Mouse (Mus musculus): ENCODE data around the gene Slc39a9. TPM values are rescaled to one million over a fixed set of nuclear protein-coding genes. Genes with fewer than 3 reads are reported as not detected.

Gene Slc39a9
- polyA plus RNA-seq, 1 experiment from 2014 or later = 14.9 TPM

- 51% methylated on average over 2 of the region's 2 CpGs for WGBS
- Histone ChIP-seq H3K4me3 (ENCODE audit: low read depth, low read length) (no peak overlapping the region), H3K9ac (replicated peaks; ENCODE audit: low read depth) (no peak overlapping the region), H3K27me3 (replicated peaks; ENCODE audit: insufficient read depth, low read length) (no peaks in the 10 kb centered on the region), H3K9me3 (ENCODE audit: low read length) (no peaks in the 10 kb centered on the region), H3K27ac (ENCODE audit: low read length) (no peak overlapping the region), H3K36me3 (ENCODE audit: insufficient read depth, low read length) (no peaks in the 10 kb centered on the region), H3K4me1 (ENCODE audit: insufficient read depth, low read depth, low read length) (no peaks in the 10 kb centered on the region), H3K4me2 (replicated peaks; ENCODE audit: low read depth, low read length) (no peak overlapping the region)
- DNase-seq (ENCODE audit: low spot score) (no peak), ATAC-seq (no peak)
- TF ChIP-seq EP300 (IDR thresholded peaks at IDR 0.05) (no peak), CTCF (IDR thresholded peaks at IDR 0.05) (peak; percentile 61)
Observed at GRCm38 (mm10) chr12:80728814-80729213, 85.1 kb downstream of the Slc39a9 start.

DNA sequence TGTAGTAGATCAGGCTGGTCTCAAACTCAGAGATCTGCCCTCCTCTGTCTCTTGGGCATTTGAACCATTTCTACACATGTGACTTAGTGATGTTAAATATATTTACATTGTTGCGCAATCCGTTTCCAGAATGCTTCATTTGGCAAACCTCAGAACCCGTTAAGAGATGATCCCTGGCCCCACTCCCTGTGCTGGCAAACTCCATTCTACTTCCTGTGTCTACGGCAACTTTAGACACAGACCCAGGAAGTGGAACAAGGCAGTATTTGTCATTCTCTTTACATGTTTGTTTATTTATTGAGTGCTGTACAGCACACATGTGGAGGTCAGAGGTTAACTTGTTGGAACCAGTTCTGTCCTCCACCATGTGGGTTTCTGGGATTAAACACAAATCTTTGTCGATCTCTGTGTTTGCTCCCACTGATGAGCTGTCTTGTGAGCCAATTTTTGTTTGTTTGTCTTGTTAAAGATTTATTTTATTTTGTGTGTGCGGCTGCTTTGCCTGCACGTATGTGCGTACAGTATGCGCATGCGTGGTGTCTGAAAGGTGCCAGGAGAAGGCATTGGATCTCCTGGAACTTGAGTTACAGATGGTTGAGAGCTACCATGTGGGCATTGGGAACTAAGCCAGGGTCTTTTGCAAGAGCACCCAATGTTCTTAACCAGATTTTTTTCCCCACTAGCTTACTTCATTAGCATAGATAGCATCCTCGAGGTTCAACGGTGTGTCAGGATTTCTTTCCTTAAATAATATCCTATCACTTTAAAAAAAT lies 86.3 kb downstream of the Slc39a9 start:
- WGBS = 46% methylated on average over 12 of the region's 12 CpGs
- ATAC-seq = peak; percentile 64

DNA sequence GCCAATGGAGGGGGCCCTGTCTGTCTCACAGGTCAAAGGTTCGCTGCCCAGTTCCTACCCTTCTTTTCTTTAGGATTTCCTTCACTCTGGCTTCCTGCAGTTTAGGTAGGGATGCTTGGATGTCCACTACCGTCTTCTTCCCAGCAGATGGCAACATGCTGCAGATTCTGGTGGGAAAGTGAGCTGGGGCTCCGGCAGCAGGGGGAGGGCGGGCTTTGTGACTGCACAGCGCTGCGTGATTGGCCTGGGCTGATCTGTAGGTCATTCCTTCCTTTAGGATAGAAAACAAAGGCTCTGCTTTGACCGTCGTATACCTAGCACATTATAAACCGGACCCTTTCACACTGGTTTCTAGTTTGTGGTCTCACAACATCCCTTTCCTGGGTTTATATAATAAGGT lies 86.9 kb downstream of the Slc39a9 start:
- no peaks in the 10 kb centered on the region for H3K9me3 ChIP-seq (ENCODE audit: low read length)
- no peak overlapping the region for H3K4me2 ChIP-seq (replicated peaks; ENCODE audit: low read depth, low read length)
- no peaks in the 10 kb centered on the region for H3K4me1 ChIP-seq (ENCODE audit: insufficient read depth, low read depth, low read length)
- peak; percentile 88 for DNase-seq (ENCODE audit: low spot score)
- no peak overlapping the region for H3K27ac ChIP-seq (ENCODE audit: low read length)
- peak; percentile 90 for ATAC-seq
- H3K4me3 ChIP-seq (ENCODE audit: low read depth, low read length) = no peak overlapping the region
- H3K36me3 ChIP-seq (ENCODE audit: insufficient read depth, low read length) = no peaks in the 10 kb centered on the region
- no peak overlapping the region for H3K9ac ChIP-seq (replicated peaks; ENCODE audit: low read depth)
- WGBS = 9% methylated on average over 9 of the region's 9 CpGs
- TF ChIP-seq CTCF (IDR thresholded peaks at IDR 0.05) = peak; percentile 84
- TF ChIP-seq EP300 (IDR thresholded peaks at IDR 0.05) = no peak
- no peaks in the 10 kb centered on the region for H3K27me3 ChIP-seq (replicated peaks; ENCODE audit: insufficient read depth, low read length)

More for the DNA sequence above, 86.3 kb downstream of the Slc39a9 start:
- TF ChIP-seq EP300 (IDR thresholded peaks at IDR 0.05) (peak; percentile 40), CTCF (IDR thresholded peaks at IDR 0.05) (no peak)
- Histone ChIP-seq H3K4me2 (replicated peaks; ENCODE audit: low read depth, low read length) (no peak overlapping the region), H3K27ac (ENCODE audit: low read length) (no peak overlapping the region), H3K9me3 (ENCODE audit: low read length) (no peaks in the 10 kb centered on the region), H3K27me3 (replicated peaks; ENCODE audit: insufficient read depth, low read length) (no peaks in the 10 kb centered on the region), H3K9ac (replicated peaks; ENCODE audit: low read depth) (no peak overlapping the region), H3K4me1 (ENCODE audit: insufficient read depth, low read depth, low read length) (no peaks in the 10 kb centered on the region), H3K36me3 (ENCODE audit: insufficient read depth, low read length) (no peaks in the 10 kb centered on the region), H3K4me3 (ENCODE audit: low read depth, low read length) (no peak overlapping the region)
- peak; percentile 70 for DNase-seq (ENCODE audit: low spot score)

Other genes starting within 250 kb of the Slc39a9 start
- 7.7 and 8.3 TPM in 2 replicates for gene Dcaf5, start 207.3 kb upstream of the Slc39a9 start, polyA plus RNA-seq (2015; fragmentation: Nextera tagmentation; extraction: Ambion mirVana)
- 10.6 and 14.1 TPM in 2 replicates for gene Exd2, start 180.8 kb upstream of the Slc39a9 start, polyA plus RNA-seq (2015; fragmentation: Nextera tagmentation; extraction: Ambion mirVana)
- 5.5 and 5.6 TPM in 2 replicates for gene Galnt16, start 125.6 kb upstream of the Slc39a9 start, polyA plus RNA-seq (2015; fragmentation: Nextera tagmentation; extraction: Ambion mirVana)
- gene Erh, start 458 bp downstream of the Slc39a9 start, polyA plus RNA-seq (2015; fragmentation: Nextera tagmentation; extraction: Ambion mirVana) = 104 and 122 TPM in 2 replicates
- 10.4 and 11.6 TPM in 2 replicates for gene Plekhd1, start 48.7 kb downstream of the Slc39a9 start, polyA plus RNA-seq (2015; fragmentation: Nextera tagmentation; extraction: Ambion mirVana)
- gene Ccdc177, start 116.8 kb downstream of the Slc39a9 start, polyA plus RNA-seq (2015; fragmentation: Nextera tagmentation; extraction: Ambion mirVana) = 0.02 TPM in 1 of 2 replicates, not detected in the other
- 26.5 and 34.9 TPM in 2 replicates for gene Susd6, start 146.6 kb downstream of the Slc39a9 start, polyA plus RNA-seq (2015; fragmentation: Nextera tagmentation; extraction: Ambion mirVana)